ENCODE assay signal across 1 mouse cellular context in genomic region chr3:79073541-79074244, GRCm38 (mm10).
TF ChIP-seq lines count a peak whose summit lies in the region.

No protein-coding gene starts in this region.

TF ChIP-seq in MEL, 35 proteins besides CTCF, POLR2A, EP300 and RAD21 (continued from another document):
- no peak for TF ChIP-seq MEF2A (IDR thresholded peaks at IDR 0.05; ENCODE audit: extremely low read depth, insufficient replicate concordance, low read depth, low read length, poor library complexity, severe bottlenecking)
